Mouse (Mus musculus) spleen, adult 2 months (tissue): ENCODE measurements around the gene Car6. TPM values are rescaled to one million over a fixed set of nuclear protein-coding genes. Genes with fewer than 3 reads are reported as not detected.

Source experiments
- DNase-seq, 2 experiments: peaks; one replicate each; pipeline versions ENCODE4 v3.0.0 to v3.0.0-alpha.2; 2012 to 2021; ENCODE audit warnings: low spot score in 2 of 2, low read depth in 1 of 2
- H3K27ac ChIP-seq: fragments of 200-500 bp; 2 replicates; pipeline ENCODE4 v1.5.1; 2012; ENCODE audit warnings: low read length, inconsistent platforms; ENCODE audit not compliant: insufficient read depth
- H3K27me3 ChIP-seq: fragments of 200-500 bp; 2 replicates; pipeline ENCODE4 v1.6.1; 2012; ENCODE audit warnings: mild to moderate bottlenecking, moderate library complexity, low read length, inconsistent platforms; ENCODE audit not compliant: control insufficient read depth, insufficient read depth
- H3K36me3 ChIP-seq: fragments of 200-500 bp; 2 replicates; pipeline ENCODE4 v1.6.1; 2012; ENCODE audit warnings: mild to moderate bottlenecking, low read length, inconsistent platforms; ENCODE audit not compliant: control insufficient read depth, insufficient read depth
- H3K4me1 ChIP-seq: fragments of 200-500 bp; 2 replicates; pipeline ENCODE4 v1.6.1; 2011; ENCODE audit warnings: inconsistent platforms; ENCODE audit not compliant: control insufficient read depth, insufficient read depth, insufficient read length
- H3K4me3 ChIP-seq: fragments of 200-500 bp; 2 replicates; pipeline ENCODE4 v1.5.1; 2011; ENCODE audit warnings: mild to moderate bottlenecking, inconsistent platforms; ENCODE audit not compliant: insufficient read depth, insufficient read length; ENCODE audit errors: extremely low read depth
- CTCF ChIP-seq: fragments of 200-500 bp; IDR thresholded peaks from 2 replicates; pipeline ENCODE4 v1.5.1; 2011; ENCODE audit warnings: mild to moderate bottlenecking, inconsistent platforms; ENCODE audit not compliant: insufficient read depth, insufficient read length, insufficient replicate concordance; ENCODE audit errors: extremely low read depth
- POLR2A ChIP-seq: fragments of 200-500 bp; IDR thresholded peaks from 2 replicates; pipeline ENCODE4 v1.6.1; 2011; ENCODE audit warnings: low read depth, low read length, inconsistent platforms
- WGBS: fragments of 180-500 bp; shearing (Covaris S2); methylation state at CpG from one replicate; pipeline ENCODE4 v1.1.7; 2018; 5-methylcytosine and 5-hydroxymethylcytosine counted together
- polyA plus RNA-seq: library from polyadenylated mRNA; depleted of rRNA; stranded (reverse); fragments of >200 nt; gene quantifications from 2 replicates; pipeline ENCODE4 v1.2.3, GENCODE M21; 2012

The Car6 gene
- polyA plus RNA-seq, 1 experiment = not detected

- no peak for DNase-seq
- 49% methylated on average over 10 of the region's 10 CpGs for WGBS
- TF ChIP-seq CTCF = no peak
- TF ChIP-seq POLR2A = no peak
- peaks cover 3% of the 10 kb centered on the region; the same call in 1 of the 2 replicates for H3K4me1 ChIP-seq
- no peak overlapping the region for H3K4me3 ChIP-seq
- no peaks in the 10 kb centered on the region for H3K27me3 ChIP-seq
- H3K27ac ChIP-seq = no peak overlapping the region
- no peaks in the 10 kb centered on the region for H3K36me3 ChIP-seq
Observed at GRCm38 (mm10) chr4:150211930-150212552, 10.9 kb upstream of the Car6 start.

GRCm38 (mm10) chr4:150210306-150210705, 9.2 kb upstream of the Car6 start:
- no peak for TF ChIP-seq CTCF
- TF ChIP-seq POLR2A = no peak
- no peak for DNase-seq
- WGBS = 82% methylated on average over 8 of the region's 8 CpGs
- no peak overlapping the region for H3K4me3 ChIP-seq
- H3K27ac ChIP-seq = no peak overlapping the region
- H3K4me1 ChIP-seq = peaks cover 3% of the 10 kb centered on the region; the same call in 1 of the 2 replicates
- H3K27me3 ChIP-seq = no peaks in the 10 kb centered on the region
- H3K36me3 ChIP-seq = no peaks in the 10 kb centered on the region

GRCm38 (mm10) chr4:150209751-150210150, 8.6 kb upstream of the Car6 start:
- 94% methylated on average over 5 of the region's 5 CpGs for WGBS
- no peak for DNase-seq
- Histone ChIP-seq H3K27ac (no peak overlapping the region), H3K27me3 (no peaks in the 10 kb centered on the region), H3K4me1 (peaks cover 3% of the 10 kb centered on the region; the same call in 1 of the 2 replicates), H3K36me3 (no peaks in the 10 kb centered on the region), H3K4me3 (no peak overlapping the region)
- TF ChIP-seq POLR2A (no peak), CTCF (no peak)

GRCm38 (mm10) chr4:150204877-150205276, 3.7 kb upstream of the Car6 start:
- Histone ChIP-seq H3K4me3 (no peak overlapping the region), H3K4me1 (no peaks in the 10 kb centered on the region), H3K27me3 (no peaks in the 10 kb centered on the region), H3K27ac (no peak overlapping the region), H3K36me3 (no peaks in the 10 kb centered on the region)
- WGBS = 68% methylated on average over 3 of the region's 3 CpGs
- TF ChIP-seq CTCF (no peak), POLR2A (no peak)
- DNase-seq = no peak

GRCm38 (mm10) chr4:150202702-150203101, 1.6 kb upstream of the Car6 start:
- peak; percentile 9 for DNase-seq
- Histone ChIP-seq H3K27ac (peak overlapping the region; percentile 36), H3K4me3 (no peak overlapping the region), H3K4me1 (no peaks in the 10 kb centered on the region), H3K36me3 (no peaks in the 10 kb centered on the region), H3K27me3 (no peaks in the 10 kb centered on the region)
- TF ChIP-seq CTCF (no peak), POLR2A (no peak)
- 16% methylated on average over 5 of the region's 5 CpGs for WGBS

- WGBS = 81% methylated on average over 9 of the region's 9 CpGs
- Histone ChIP-seq H3K4me1 (no peaks in the 10 kb centered on the region), H3K4me3 (no peak overlapping the region), H3K36me3 (no peaks in the 10 kb centered on the region), H3K27me3 (no peaks in the 10 kb centered on the region), H3K27ac (no peak overlapping the region)
- DNase-seq = no peak
- TF ChIP-seq POLR2A = no peak
Observed at GRCm38 (mm10) chr4:150198268-150198667, 2.9 kb downstream of the Car6 start.

GRCm38 (mm10) chr4:150193915-150194314, 7.2 kb downstream of the Car6 start:
- peak; percentile 17 to 33 for DNase-seq
- Histone ChIP-seq H3K4me3 (no peak overlapping the region), H3K27me3 (no peaks in the 10 kb centered on the region), H3K4me1 (no peaks in the 10 kb centered on the region), H3K27ac (no peak overlapping the region), H3K36me3 (no peaks in the 10 kb centered on the region)
- 35% methylated on average over 1 of the region's 1 CpGs for WGBS
- TF ChIP-seq CTCF (peak; percentile 59; the same call in 1 of the 2 replicates), POLR2A (no peak)
